Mouse (Mus musculus) right cerebral cortex, adult 2 months (tissue): ENCODE data around the gene Slc29a2.

Experiments used
- DNase-seq, 2 experiments: peaks; one replicate each; pipeline ENCODE4 v3.0.0; 2021 to 2022; ENCODE audit warnings: low spot score in 2 of 2

Slc29a2 gene

DNA sequence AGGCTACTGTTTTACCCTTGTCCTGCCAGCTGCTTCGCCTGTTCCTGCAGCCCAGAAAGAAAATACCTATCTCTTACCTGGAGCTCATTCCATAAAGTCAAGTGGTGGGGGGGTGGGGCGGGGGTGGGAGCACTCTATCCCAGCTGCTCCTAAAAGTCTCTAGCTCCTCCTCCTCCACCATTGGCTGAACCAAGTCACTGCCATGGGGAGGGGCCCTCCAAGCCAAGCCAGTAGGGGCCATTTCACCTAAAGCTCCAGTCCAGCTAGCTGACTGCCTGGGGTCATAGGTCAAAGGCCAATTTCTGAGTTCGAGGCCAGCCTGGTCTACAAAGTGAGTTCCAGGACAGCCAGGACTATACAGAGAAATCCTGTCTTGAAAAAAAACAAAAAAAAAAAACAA lies 9.0 kb downstream of the Slc29a2 start:
- no peak for DNase-seq

DNA sequence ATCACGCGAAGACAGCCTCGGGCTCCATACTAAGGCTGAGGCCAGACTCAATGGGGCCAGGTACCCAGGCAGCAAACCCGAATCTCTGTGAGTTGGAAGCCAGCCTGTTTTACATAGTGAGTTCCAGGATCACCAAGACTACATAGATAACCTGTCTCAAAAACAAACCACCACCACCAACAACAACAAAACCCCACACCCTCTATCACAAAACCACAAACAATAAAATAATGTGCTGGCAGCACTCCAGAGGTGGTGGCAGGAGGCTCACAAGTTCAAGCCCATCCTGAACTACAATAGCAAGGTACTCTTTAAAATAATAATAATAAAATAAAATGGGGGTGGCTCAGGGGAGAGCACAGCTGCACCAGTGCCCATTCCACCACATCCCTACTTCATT lies 12.9 kb downstream of the Slc29a2 start:
- no peak for DNase-seq

DNA sequence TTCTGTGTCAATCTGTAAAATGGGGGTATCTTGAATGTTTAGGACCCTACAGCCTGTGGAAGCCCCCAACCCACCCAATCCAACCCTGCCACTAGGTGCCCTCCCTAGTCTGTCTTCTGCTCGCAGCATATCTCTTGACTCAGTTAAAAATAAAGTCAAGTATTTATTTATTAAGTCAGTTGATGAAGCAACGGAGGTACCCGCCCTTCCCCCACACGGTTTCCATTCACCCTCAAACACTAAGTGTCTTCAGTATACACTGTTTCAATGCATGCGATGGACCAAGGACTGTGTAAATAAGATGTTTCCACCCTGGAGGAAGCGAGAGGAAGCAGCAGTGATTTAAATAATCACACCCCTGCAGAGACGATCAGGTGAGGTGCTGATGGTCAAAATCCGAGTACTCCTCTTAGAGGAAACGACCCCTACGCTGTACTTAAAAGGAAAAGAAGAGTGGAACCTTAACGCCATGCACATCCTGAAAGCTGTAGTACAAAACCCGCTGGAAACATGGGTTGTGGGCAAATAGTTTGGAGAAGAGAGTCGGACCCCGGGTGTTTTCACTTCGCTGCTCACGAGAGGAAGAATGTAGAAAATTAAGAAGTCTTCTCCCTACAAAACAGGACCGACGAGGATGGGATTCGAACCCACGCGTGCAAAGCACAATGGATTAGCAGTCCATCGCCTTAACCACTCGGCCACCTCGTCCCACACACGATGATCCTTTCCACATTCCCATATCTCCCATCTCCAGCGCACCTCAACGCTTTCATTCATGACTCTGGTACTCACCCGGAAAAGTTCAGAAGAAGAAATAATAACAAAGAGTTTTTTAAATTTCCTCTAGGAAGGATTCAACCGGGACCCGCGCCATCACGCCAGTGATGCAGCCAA lies 14.3 kb downstream of the Slc29a2 start:
- DNase-seq = peak; percentile 91 to 94

DNA sequence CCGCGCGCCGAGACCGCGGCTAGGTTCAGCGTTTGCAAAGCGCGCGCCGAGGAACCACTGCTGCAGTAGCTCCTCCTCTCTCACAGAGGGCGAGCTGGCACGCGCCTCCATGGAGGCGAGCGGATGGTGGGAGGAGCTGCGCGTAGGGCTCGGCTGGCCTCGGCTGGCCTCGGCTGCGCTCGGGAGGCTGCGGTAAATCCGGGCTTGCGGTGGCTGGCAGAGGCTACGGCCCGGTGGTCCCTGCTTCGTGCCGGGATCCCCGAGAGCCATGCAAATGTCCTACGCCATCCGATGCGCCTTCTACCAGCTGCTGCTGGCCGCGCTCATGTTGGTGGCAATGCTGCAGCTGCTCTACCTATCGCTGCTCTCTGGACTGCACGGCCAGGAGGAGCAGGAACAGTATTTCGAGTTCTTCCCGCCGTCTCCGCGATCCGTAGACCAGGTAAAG lies 15.1 kb downstream of the Slc29a2 start, which contains the start of the genes B4gat1 and AC124502.3:
Gene B4gat1 (plus strand): TSS at position 118 of the 448 bp plus-strand sequence.
Gene AC124502.3 (plus strand): TSS at position 183 of the 448 bp plus-strand sequence.
- DNase-seq = peak; percentile 89 to 90

DNA sequence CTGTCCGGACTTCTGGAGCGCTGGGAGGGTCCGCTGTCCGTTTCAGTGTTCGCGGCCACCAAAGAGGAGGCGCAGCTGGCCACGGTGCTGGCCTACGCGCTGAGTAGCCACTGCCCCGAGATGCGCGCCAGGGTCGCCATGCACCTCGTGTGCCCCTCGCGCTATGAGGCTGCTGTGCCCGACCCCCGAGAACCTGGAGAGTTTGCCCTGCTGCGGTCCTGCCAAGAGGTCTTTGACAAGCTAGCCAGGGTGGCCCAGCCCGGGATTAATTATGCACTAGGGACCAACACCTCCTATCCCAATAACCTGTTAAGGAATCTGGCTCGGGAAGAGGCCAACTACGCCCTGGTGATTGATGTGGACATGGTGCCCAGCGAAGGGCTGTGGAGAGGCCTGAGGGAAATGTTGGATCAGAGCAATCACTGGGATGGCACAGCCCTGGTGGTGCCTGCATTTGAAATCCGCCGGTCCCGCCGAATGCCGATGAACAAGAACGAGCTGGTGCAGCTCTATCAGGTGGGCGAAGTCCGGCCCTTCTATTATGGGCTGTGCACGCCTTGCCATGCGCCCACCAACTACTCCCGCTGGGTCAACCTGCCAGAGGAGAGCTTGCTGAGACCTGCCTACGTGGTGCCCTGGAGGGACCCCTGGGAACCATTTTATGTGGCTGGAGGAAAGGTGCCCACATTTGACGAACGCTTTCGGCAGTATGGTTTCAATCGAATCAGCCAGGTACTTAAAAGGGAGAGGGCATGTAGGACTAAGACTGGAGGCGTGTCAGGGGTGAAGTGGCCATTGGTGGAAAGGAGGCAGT lies 15.8 kb downstream of the Slc29a2 start:
- DNase-seq = no peak

DNA sequence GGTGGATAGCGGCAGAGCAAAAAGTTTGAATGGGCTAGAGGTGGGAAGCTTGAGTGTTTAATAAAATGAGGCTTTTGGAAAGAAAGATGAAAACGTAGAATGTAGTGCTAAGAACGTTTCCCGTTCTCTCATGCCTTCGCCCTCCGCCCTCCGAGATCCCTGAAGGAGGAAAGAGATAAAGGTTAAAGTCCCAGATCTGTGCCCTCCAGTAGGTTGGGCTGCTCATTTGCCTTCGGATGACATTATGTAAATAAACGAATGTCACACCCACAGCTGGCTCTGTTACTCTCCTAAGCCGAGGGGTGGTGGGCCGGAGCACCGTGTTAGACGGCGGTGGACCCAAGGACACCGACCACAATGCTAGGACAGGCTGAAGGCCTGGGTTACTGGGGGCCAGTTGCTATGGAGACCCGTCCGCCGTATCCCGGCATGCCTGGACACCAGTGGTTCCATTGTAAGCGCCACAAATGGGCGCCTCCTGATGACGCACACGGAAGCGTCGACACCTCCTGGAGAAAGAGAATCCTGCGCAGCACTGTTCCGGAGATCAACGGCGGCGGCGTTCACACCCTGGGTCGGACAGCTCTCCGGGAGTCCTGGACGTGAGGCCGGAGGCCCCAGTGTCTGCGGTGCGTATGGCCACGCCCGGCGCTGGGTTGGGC lies 17.3 kb downstream of the Slc29a2 start, which contains the start of gene Brms1:
Gene Brms1 (plus strand): TSS at position 493 of the 662 bp plus-strand sequence.
- DNase-seq = peak; percentile 96

DNA sequence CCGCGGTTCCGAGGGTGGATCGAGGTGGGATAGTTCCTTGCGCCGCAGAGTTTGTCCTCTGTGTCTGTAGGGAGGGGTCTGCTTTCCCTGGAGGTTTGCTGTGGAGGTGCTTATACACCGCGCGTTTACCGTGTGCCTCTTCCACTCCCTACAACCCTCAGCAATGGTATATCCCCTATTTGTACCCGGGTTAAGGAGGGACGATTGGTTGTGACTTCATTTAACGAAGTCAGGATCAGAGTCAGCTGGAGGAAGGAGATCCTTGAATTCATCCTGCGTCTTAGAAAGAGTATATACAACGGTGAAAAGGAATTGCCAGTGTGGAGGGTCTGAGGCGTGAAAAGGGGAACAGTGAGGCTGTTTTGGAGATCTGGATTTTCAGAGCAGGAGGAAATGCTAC lies 17.9 kb downstream of the Slc29a2 start:
- no peak for DNase-seq

DNA sequence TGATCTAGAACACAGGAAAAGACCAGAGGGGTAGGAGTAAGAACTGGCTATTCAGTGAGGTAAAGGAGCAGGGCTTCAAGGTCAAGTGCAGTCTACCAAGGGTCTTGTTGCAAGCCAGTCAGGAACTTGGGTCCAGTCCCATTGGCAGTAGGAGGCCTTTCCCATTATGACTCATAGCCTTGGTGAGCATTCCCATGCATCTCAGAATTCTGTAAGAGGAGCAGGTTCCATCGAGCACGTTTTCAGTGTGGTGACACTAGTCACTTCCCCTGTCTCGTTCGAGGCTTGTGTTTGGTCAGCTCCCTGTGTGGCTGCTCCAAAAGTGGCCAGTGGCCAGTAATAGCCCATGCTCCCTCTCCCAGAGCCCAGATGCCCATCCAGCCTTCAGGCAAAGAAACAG lies 21.9 kb downstream of the Slc29a2 start:
- DNase-seq = no peak

DNA sequence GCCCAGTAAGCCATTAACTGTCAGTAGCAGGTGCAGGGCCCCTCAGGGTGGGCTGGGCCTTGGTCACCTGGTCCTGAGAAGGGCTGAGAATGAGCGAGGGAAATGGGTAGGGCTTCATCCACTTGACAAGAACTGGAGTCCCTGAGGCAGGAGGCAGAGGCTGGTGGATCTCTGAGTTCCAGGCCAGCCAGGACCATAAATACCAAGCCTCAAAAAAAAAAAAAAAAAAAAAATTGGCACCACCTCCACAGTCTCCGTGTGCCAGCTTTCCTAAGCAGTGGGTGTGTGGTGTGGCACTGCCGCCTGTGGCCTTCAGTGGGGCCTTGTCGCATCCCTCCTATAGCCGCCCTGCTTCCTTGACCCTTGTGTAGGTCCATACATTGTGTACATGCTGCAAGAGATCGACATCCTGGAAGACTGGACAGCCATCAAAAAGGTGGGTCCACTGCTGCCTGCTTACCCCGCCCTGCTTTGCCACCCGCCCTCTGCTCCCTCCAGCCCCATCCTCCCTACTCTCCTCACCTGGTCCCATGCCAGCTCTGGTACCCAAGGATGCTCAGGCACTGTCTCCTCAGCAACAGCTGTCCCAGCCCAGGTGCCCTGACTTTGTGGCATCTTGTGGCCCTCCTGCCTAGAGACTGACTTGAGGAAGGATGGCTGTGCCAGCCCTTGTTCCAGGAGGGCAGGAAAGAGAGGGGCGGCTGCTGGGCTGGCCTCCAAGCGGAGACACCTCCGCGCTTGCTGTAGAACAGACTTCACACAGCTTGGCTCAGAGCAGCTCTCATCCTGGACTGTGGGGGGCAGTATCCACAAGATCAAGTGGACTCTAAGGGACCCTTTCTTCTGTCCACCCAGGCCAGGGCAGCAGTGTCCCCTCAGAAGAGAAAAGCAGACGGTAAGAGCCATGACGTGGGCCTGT lies 24.7 kb downstream of the Slc29a2 start:
- DNase-seq = peak; percentile 75 to 81

DNA sequence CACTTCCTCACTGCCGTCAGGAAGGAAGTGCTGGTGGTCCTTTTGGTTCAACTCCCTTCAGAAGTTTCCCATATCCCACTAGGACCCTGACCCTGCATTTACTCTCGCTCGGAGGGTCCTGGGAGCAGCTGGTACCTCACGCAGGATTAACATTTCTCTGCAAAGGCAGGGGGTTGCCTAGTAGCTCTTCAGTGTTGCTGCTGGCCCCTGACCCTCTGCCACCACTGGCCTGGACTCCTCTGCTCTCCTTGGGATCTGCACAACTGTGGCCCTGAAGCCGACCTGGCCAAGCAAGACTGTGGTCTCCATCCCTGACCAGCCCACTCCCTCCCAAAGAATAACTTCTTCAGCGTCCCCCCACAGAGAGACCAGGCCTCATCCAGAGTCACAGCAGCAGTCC lies 25.7 kb downstream of the Slc29a2 start:
- DNase-seq = no peak

DNA sequence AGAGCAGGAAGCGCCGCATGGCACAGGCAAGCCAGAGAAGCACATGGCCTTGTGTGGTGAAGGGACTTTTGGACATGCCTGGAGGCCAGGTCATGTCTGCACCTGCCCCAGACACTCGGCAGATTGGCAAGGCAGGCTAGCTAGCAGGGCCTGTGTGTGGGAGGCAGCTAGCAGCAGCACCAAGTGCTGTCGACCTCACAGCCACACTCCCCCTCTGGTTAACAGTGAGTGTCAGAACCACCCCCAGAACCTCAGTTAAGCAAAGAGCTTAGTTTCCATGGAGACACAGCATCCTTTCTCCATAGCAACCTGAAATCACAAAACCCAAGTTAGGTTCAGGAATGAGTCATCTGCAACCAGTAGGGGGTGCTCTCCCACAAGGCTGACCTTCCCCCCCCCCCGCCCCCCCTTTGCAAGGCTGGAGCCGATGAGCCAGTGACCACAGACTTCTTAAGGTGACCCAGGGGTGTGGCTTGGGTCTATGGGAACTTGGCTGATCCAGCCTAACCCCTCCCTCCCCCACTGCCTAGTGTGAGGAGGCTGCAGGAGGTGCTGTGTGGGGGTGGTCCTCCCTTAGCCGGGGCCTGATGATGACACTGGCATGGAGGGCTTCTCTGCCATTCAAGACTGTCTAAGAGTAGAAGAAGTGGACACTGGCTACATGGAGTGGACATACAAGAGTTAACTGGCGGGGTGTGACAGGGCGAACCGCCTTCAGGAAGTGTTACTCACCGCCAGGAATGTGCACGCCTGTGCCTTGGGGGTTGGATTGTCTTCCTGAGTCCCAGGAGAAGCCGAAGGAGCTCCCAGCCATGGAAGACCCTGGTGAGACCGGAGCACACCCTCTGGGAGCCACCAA lies 26.6 kb downstream of the Slc29a2 start, which contains the start of gene Rin1:
Gene Rin1 (plus strand): TSS at position 435 of the 859 bp plus-strand sequence.
- DNase-seq = peak; percentile 77 to 81

DNA sequence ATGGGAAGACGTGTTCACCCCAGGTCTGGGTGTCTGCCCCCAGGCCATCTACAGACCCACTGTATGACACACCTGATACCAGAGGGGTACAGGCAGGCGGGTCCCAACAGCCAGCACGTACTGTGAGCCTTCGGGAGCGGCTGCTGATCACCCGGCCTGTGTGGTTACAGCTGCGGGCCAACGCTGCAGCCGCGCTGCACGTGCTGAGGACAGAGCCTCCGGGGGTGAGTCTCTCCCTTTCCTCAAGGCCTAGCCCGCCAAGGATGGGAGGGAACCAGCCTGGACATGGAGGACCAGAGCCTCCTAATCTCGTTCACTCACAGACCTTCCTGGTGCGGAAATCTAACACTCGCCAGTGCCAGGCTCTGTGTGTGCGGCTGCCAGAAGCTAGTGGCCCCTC lies 27.4 kb downstream of the Slc29a2 start:
- DNase-seq = no peak

DNA sequence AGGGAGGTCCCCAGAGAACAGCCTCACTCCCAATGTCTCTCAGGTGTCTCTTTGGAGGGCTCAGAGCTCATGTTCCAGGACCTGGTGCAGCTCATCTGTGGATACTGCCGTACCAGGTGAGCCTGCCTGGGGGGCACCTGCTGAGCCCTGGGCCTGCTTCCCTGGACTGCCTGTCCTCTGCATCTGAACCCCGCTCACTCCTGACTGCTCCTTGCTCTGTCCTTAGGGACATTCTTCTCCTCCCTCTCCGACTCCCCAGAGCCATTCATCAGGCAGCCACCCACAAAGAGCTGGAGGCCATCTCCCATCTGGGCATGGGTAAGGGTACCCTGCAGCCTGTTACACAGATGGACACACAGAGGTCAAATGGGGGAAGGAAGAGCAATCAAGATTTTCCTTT lies 27.9 kb downstream of the Slc29a2 start:
- DNase-seq = no peak

DNA sequence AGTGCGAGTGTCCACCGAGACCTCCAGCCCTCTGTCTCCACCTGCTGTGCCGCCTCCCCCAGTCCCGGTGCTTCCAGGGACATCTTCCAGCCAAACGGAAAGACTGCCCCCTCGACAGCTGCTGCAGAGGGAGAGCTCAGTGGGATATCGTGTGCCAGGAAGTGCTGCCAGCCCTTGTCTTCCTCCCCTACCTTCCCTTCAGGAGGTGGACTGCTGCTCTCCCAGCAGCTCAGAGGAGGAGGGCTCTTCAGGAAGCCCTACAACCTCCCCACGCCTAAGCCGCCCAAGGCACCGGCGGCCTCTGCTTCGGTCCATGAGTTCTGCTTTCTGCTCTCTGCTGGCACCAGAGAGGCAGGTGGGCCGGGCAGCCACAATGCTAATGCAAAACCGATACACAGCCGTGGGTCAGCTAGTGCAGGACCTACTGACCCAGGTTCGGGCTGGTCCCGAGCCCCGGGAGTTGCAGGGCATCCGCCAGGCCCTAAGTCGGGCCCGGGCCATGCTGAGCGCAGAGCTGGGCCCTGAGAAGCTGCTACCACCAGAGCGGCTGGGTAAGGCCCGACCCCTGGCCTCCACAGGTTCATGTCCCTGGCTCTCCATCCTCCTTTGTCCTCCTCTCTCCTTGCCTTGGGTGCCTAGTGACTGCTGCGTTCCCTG lies 28.6 kb downstream of the Slc29a2 start:
- DNase-seq = peak in 1 of 2 experiments; percentile 71

DNA sequence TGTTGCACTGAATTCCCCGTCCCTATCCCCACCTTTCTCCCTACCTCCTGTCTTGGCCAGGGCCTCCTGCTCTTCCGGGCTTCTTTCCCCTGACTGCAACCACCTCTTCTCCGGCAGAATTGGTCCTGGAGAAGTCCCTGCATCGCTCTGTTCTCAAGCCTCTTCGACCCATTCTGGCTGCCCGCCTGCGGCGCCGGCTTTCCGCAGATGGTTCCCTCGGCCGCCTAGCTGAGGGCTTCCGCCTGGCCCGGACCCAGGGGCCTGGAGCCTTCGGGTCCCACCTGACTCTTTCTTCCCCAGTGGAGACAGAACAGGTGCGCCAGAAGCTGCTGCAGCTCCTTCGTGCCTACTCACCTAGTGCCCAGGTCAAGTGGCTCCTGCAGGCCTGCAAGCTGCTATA lies 29.2 kb downstream of the Slc29a2 start:
- no peak for DNase-seq

DNA sequence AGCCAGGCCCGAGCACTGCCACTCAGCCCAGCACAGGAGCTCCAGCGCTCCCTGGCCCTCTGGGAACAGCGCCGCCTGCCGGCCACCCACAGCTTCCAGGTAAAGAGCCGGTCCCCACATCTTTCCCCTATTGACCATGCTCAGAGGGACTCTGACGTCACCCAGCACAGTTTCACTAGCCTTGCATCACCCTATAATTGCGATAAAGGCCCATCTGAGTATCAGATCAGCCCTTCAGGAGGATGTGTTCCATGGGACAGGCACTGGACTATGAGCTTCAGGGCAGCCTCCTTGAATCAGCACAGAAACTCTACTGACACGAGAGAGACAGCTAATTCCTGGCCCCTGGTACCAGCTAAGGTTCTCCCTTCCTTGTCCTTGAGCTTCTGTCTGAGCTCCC lies 30.2 kb downstream of the Slc29a2 start:
- no peak for DNase-seq

DNA sequence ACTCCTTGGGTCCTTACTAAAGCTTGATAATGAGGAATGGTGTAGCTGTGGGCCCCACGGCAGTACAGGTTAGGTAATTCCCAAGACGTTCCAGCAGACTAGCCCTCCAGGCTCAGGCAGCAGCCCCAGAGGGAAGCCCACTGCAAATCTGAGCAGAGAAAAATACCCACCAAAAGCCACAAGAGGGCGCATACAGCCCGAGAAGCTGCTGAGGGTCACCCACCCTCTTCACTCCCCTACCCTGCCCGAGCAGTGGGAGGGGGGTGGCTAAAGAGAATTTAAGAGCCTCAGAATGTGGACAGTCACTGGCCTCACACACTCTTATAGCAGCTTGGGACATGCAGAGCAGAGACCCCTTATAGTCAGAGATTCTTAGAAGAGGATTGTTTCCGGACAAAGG lies 32.6 kb downstream of the Slc29a2 start:
- DNase-seq = no peak

DNA sequence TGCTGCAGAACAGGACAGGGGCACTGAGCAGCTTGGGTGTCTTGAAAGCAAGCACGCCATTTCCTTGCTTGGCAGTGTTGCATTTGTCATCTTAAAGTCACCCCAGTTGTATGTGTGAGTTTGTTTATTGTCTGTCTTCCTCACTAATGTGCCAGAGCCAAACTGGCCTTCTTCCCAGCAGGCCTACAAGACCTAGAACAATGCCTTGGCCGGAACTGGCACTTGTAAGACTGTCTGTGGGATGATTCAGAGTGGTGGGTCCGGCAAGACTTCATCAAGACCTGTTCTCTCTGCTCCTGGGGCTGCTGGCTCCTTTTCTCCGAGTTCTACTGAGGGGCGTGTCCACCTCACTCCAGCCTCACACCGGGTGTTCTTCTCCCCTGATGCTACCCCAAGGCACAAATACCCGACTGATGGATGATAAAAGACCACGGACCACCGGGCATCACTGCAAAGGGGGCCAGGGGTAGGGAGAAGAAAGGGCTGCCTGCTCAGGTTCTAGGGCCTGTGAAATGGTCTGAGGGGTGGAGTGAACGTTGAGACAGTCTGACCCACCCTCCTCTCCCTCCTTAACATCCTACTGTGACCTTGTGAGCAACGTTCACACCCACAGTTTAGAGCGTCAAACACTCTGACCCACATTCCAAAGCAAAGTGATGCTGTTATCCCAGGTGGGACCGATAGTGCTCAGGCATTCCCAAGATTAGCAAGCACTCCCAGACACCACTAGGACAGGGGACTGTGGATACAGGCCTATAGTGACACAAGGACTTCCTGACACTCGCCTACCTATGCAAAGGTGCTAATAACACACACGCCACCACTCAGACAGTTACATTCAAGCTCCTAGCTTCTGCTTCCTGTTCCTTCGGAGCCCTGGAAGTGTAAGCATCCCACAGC lies 34.5 kb downstream of the Slc29a2 start:
- no peak for DNase-seq
